Comparison of ENCODE assay signal across 8 mouse cellular contexts in genomic region chr17:34122188-34122984, GRCm38 (mm10). TPM values are rescaled to one million over a fixed set of nuclear protein-coding genes. Genes with fewer than 3 reads are reported as not detected.
DNase-seq lines count a peak whose midpoint lies in the region; ATAC-seq and TF ChIP-seq lines count a peak whose summit lies in the region.

Gene Brd2 (minus strand): TSS chr17:34122634.

- peak; percentile 98 for DNase-seq in CD4-positive, CD25-positive, alpha-beta regulatory T cell, adult 2 months (ENCODE audit: low read depth, low spot score)
- peak; percentile 96 for DNase-seq in kidney, postnatal 0 days (ENCODE audit: low spot score)
- peak; percentile 79 for DNase-seq in liver, adult 2 months (ENCODE audit: extremely low read depth, low read depth, low spot score)
- DNase-seq in spleen, postnatal 36 days (ENCODE audit: low spot score in 2 of 2) = peak; percentile 98

- no peaks in the 10 kb centered on the region for H3K9me3 ChIP-seq in heart, embryonic 12.5 days (replicated peaks)
- H3K9me3 ChIP-seq in kidney, postnatal 0 days (replicated peaks; ENCODE audit: low read length) = no peaks in the 10 kb centered on the region

- TF ChIP-seq POLR2A in liver, adult 2 months (IDR thresholded peaks at IDR 0.05; ENCODE audit: extremely low read depth, insufficient read depth, low read length) = no peak

- peak within 1 kb of the TSS; percentile 76 for H3K4me3 ChIP-seq in brown adipose tissue, adult 24 weeks (ENCODE audit: insufficient read depth, low read depth, low read length)
- H3K4me3 ChIP-seq in heart, embryonic 12.5 days = peak within 1 kb of the TSS; percentile 98
- H3K4me3 ChIP-seq in kidney, postnatal 0 days (replicated peaks; ENCODE audit: low read depth, low read length) = peak within 1 kb of the TSS; percentile 95
- H3K4me3 ChIP-seq in liver, adult 2 months (ENCODE audit: insufficient read depth, low read depth, low read length) = peak within 1 kb of the TSS; percentile 90

- peak within 1 kb of the TSS; percentile 95 for H3K4me2 ChIP-seq in heart, embryonic 12.5 days
- peak within 1 kb of the TSS; percentile 95 for H3K4me2 ChIP-seq in kidney, postnatal 0 days (ENCODE audit: low read length)

- 1% methylated on average over 70 of the region's 75 CpGs for WGBS in heart, embryonic 12.5 days
- WGBS in kidney, postnatal 0 days = under 1% methylated on average over 68 of the region's 75 CpGs
- under 1% methylated on average over 73 of the region's 75 CpGs for WGBS in liver, adult 2 months

- no peak; the same call in 1 of the 2 replicates for TF ChIP-seq CTCF in kidney, postnatal 0 days (IDR thresholded peaks at IDR 0.05; ENCODE audit: low read depth)
- no peak; the same call in 1 of the 2 replicates for TF ChIP-seq CTCF in liver, adult 2 months (IDR thresholded peaks at IDR 0.05; ENCODE audit: low read depth, low read length)

- peak within 1 kb of the TSS; percentile 95 for H3K9ac ChIP-seq in heart, embryonic 12.5 days
- H3K9ac ChIP-seq in kidney, postnatal 0 days (ENCODE audit: low read depth, low read length) = peak within 1 kb of the TSS; percentile 97
- H3K9ac ChIP-seq in liver, adult 2 months (ENCODE audit: low read depth, low read length) = peak within 1 kb of the TSS; percentile 95

- H3K36me3 ChIP-seq in heart, embryonic 12.5 days = peaks cover 27% of the 10 kb centered on the region
- H3K36me3 ChIP-seq in kidney, postnatal 0 days (ENCODE audit: insufficient read depth, low read length) = peaks cover 6% of the 10 kb centered on the region; the same call in 1 of the 2 replicates
- H3K36me3 ChIP-seq in liver, adult 2 months (ENCODE audit: control insufficient read depth, insufficient read depth, low read length) = peaks cover 8% of the 10 kb centered on the region

- peak; percentile 45 for ATAC-seq in erythroid progenitor cell, adult 5-6 weeks (replicated peaks; ENCODE audit: low FRiP score, poor library complexity, severe bottlenecking)
- ATAC-seq in heart, embryonic 12.5 days (ENCODE audit: insufficient number of reproducible peaks, low FRiP score) = peak; percentile 78
- peak; percentile 18 for ATAC-seq in kidney, postnatal 0 days (replicated peaks; ENCODE audit: low FRiP score, low read depth)
- ATAC-seq in monocyte, adult 5-6 weeks (replicated peaks; ENCODE audit: insufficient number of reproducible peaks, low FRiP score, low TSS enrichment, poor library complexity, severe bottlenecking) = peak; percentile 33; the same call in 1 of the 2 replicates

- peaks cover 20% of the 10 kb centered on the region for H3K79me2 ChIP-seq in liver, adult 2 months (ENCODE audit: control insufficient read depth, insufficient read depth, low read length)

- H3K4me1 ChIP-seq in brown adipose tissue, adult 24 weeks (ENCODE audit: control insufficient read depth, insufficient read depth, insufficient read length, low read length) = peaks cover 14% of the 10 kb centered on the region
- peaks cover 26% of the 10 kb centered on the region for H3K4me1 ChIP-seq in heart, embryonic 12.5 days (replicated peaks)
- peaks cover 9% of the 10 kb centered on the region; the same call in 1 of the 2 replicates for H3K4me1 ChIP-seq in kidney, postnatal 0 days (replicated peaks; ENCODE audit: insufficient read depth, low read length)
- H3K4me1 ChIP-seq in liver, adult 2 months (ENCODE audit: control insufficient read depth, insufficient read depth, low read length) = peaks cover 12% of the 10 kb centered on the region

- H3K27me3 ChIP-seq in heart, embryonic 12.5 days (replicated peaks) = no peaks in the 10 kb centered on the region
- no peaks in the 10 kb centered on the region for H3K27me3 ChIP-seq in kidney, postnatal 0 days (ENCODE audit: insufficient read depth, low read length)
- no peaks in the 10 kb centered on the region for H3K27me3 ChIP-seq in liver, adult 2 months (ENCODE audit: control insufficient read depth, insufficient read depth, low read length)

- peak within 1 kb of the TSS; percentile 99 for H3K27ac ChIP-seq in brown adipose tissue, adult 24 weeks (replicated peaks; ENCODE audit: low read depth, low read length)
- peak within 1 kb of the TSS; percentile 100 for H3K27ac ChIP-seq in heart, embryonic 12.5 days (ENCODE audit: poor library complexity, severe bottlenecking)
- peak within 1 kb of the TSS; percentile 100 for H3K27ac ChIP-seq in kidney, postnatal 0 days
- H3K27ac ChIP-seq in liver, adult 2 months (replicated peaks; ENCODE audit: insufficient read depth, low read depth, low read length) = peak within 1 kb of the TSS; percentile 95

RNA-seq across cellular contexts. Expression of gene Brd2, which starts in this region (rescaled TPM):
- polyA plus RNA-seq in brown adipose tissue, adult 24 weeks (2012; ENCODE audit: insufficient read depth, insufficient read length, missing spikeins) = 82.7 and 86.3 TPM in 2 replicates
- 199 and 208 TPM in 2 replicates for total RNA-seq in erythroid progenitor cell, adult 5-6 weeks (2015; ENCODE audit: low replicate concordance)
- total RNA-seq in erythroid progenitor cell, adult 5-6 weeks (2017; ENCODE audit: low replicate concordance) = 191 and 208 TPM in 2 replicates
- 89.4 and 90.6 TPM in 2 replicates for polyA plus RNA-seq in heart, embryonic 12.5 days (2016; fragmentation: Nextera tagmentation; extraction: Ambion mirVana)
- 90.2 and 100 TPM in 2 replicates for polyA plus RNA-seq in kidney, postnatal 0 days (2015; fragmentation: Nextera tagmentation; extraction: Ambion mirVana)
- 39.0 and 53.2 TPM in 2 replicates for total RNA-seq in liver, adult 2 months (2014; rRNA removed)
- polyA plus RNA-seq in liver, adult 2 months (2012; rRNA removed) = 55.8 and 76.9 TPM in 2 replicates
- total RNA-seq in monocyte, adult 5-6 weeks (2017) = 374 to 583 TPM (median 393 TPM) in 3 replicates

Comparison
In these comparisons a context has a peak if more than half of its experiments do, and no peak if none do; other contexts are left out.
1. Peak in every context shown above with its lines: DNase-seq, ATAC-seq, H3K4me3 ChIP-seq and H3K27ac ChIP-seq.
2. ATAC-seq: peak in every context shown above with its lines; median percentile 78 in heart, embryonic 12.5 days; 45 in erythroid progenitor cell, adult 5-6 weeks; 33 in monocyte, adult 5-6 weeks; 18 in kidney, postnatal 0 days.